Mouse (Mus musculus): Measurements from ENCODE around the gene Prss53.

DNA sequence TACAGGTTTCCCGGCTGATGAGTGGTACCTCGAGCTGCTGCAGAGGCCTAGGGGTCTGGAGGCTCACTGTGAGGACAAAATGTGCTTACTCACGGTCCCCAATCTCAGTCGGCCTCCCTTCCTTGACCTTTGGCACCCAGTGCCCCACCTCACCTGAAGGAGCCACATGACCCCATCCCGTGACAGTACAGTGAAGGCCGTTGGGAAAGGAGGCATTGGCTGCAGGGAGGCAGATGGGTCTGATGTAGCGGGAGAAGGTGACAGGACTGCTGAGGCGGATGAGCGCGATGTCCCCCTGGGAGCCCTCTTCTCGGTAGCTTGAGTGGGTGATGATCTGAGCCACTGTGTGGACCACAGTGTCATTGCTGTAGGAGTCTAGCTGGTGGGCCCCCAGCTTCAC is 36.1 kb upstream of the Prss53 start:
- TF ChIP-seq EP300 (IDR thresholded peaks at IDR 0.05; ENCODE audit: low read depth) (no peak), CTCF (IDR thresholded peaks at IDR 0.05; ENCODE audit: low read depth) (no peak)

Measured in heart, postnatal 0 days (tissue).